23 mouse cellular contexts compared by ENCODE assay signal in genomic region chr12:117837376-117837775, GRCm38 (mm10).
"Had no signal": no experiment of that assay in that cellular context is flagged by ENCODE, and none has a peak within 500 bp of the region (broad histone marks: within the 10 kb centered on the region; RNA-seq: fewer than 3 reads in every experiment).

No protein-coding gene starts in this region.

- H3K9me3 ChIP-seq: heart, embryonic 13.5 days; heart, embryonic 15.5 days; hindbrain, embryonic 13.5 days; hindbrain, embryonic 15.5 days; limb, embryonic 13.5 days; limb, embryonic 15.5 days had no signal

- ATAC-seq: forebrain, postnatal 0 days; hindbrain, postnatal 0 days; intestine, postnatal 0 days had no signal

- H3K4me2 ChIP-seq: heart, embryonic 11.5 days; heart, embryonic 13.5 days; heart, embryonic 15.5 days; hindbrain, embryonic 13.5 days; hindbrain, embryonic 15.5 days; limb, embryonic 13.5 days; limb, embryonic 15.5 days; liver, embryonic 11.5 days had no signal

- H3K4me3 ChIP-seq: heart, embryonic 13.5 days; heart, embryonic 15.5 days; hindbrain, embryonic 13.5 days; hindbrain, embryonic 15.5 days; limb, embryonic 13.5 days; limb, embryonic 15.5 days had no signal

- H3K9ac ChIP-seq: forebrain, postnatal 0 days; heart, embryonic 13.5 days; heart, embryonic 15.5 days; hindbrain, embryonic 13.5 days; hindbrain, embryonic 15.5 days; limb, embryonic 13.5 days; limb, embryonic 15.5 days had no signal

- H3K4me1 ChIP-seq: heart, embryonic 13.5 days; heart, embryonic 15.5 days; hindbrain, embryonic 13.5 days; hindbrain, embryonic 15.5 days; limb, embryonic 13.5 days; limb, embryonic 15.5 days had no signal

- DNase-seq: forebrain, postnatal 0 days; gastrocnemius, postnatal 14 days; gastrocnemius, postnatal 36 days; heart, adult 18-20 months; heart, postnatal 14 days; heart, postnatal 36 days; kidney, adult 18-20 months; kidney, adult 8-10 months; kidney, postnatal 10 days; kidney, postnatal 25 days; layer of hippocampus, adult 9-11 months; layer of hippocampus, postnatal 36 days; left cerebral cortex, postnatal 4 days had no signal

- H3K36me3 ChIP-seq: heart, embryonic 13.5 days; heart, embryonic 15.5 days; hindbrain, embryonic 13.5 days; hindbrain, embryonic 15.5 days; limb, embryonic 13.5 days; limb, embryonic 15.5 days had no signal

- H3K27ac ChIP-seq: heart, embryonic 13.5 days; heart, embryonic 15.5 days; hindbrain, embryonic 13.5 days; hindbrain, embryonic 15.5 days; hindbrain, postnatal 0 days; limb, embryonic 13.5 days; limb, embryonic 15.5 days had no signal

- H3K27me3 ChIP-seq: heart, embryonic 13.5 days; heart, embryonic 15.5 days; limb, embryonic 13.5 days had no signal
